Mouse (Mus musculus): ENCODE results near the gene Kdm6b. TPM values are rescaled to one million over a fixed set of nuclear protein-coding genes. Genes with fewer than 3 reads are reported as not detected.

Gene Kdm6b
- total and polyA plus RNA-seq, 2 experiments from 2014 or later = 10.5 to 20.5 TPM

- H3K4me3 ChIP-seq (ENCODE audit: low read length) = peak overlapping the region; percentile 79
- peaks cover 15% of the 10 kb centered on the region for H3K36me3 ChIP-seq (ENCODE audit: insufficient read depth, low read length)
- peak overlapping the region; percentile 98 for H3K4me2 ChIP-seq (ENCODE audit: low read depth, low read length)
- H3K4me1 ChIP-seq (ENCODE audit: insufficient read depth, low read length) = peaks cover 40% of the 10 kb centered on the region
- no peaks in the 10 kb centered on the region for H3K9me3 ChIP-seq (ENCODE audit: low read length)
- no peak for TF ChIP-seq CTCF (IDR thresholded peaks at IDR 0.05; ENCODE audit: low read depth)
- under 1% methylated on average over 26 of the region's 26 CpGs for WGBS
- peak overlapping the region; percentile 86 for H3K27ac ChIP-seq
- DNase-seq (ENCODE audit: low spot score) (peak; percentile 99), ATAC-seq (peak; percentile 67)
- no peaks in the 10 kb centered on the region for H3K27me3 ChIP-seq (ENCODE audit: insufficient read depth, low read length)
- peak overlapping the region; percentile 91 for H3K9ac ChIP-seq (replicated peaks; ENCODE audit: low read length)
Measured at GRCm38 (mm10) chr11:69411073-69411535, 2.4 kb downstream of the Kdm6b start.

- peak; percentile 3; the same call in 1 of the 2 replicates for ATAC-seq
- Histone ChIP-seq H3K4me1 (ENCODE audit: insufficient read depth, low read length) (peaks cover 40% of the 10 kb centered on the region), H3K36me3 (ENCODE audit: insufficient read depth, low read length) (peaks cover 22% of the 10 kb centered on the region), H3K4me3 (ENCODE audit: low read length) (peak overlapping the region; percentile 79), H3K9ac (replicated peaks; ENCODE audit: low read length) (peak overlapping the region; percentile 91), H3K4me2 (ENCODE audit: low read depth, low read length) (peak overlapping the region; percentile 98), H3K9me3 (ENCODE audit: low read length) (no peaks in the 10 kb centered on the region), H3K27me3 (ENCODE audit: insufficient read depth, low read length) (no peaks in the 10 kb centered on the region), H3K27ac (peak overlapping the region; percentile 86)
- peak; percentile 53 for DNase-seq (ENCODE audit: low spot score)
- WGBS = under 1% methylated on average over 41 of the region's 41 CpGs
- TF ChIP-seq CTCF (IDR thresholded peaks at IDR 0.05; ENCODE audit: low read depth) = no peak
Measured at GRCm38 (mm10) chr11:69410310-69411072, 3.0 kb downstream of the Kdm6b start.

- ATAC-seq = no peak
- no peak for DNase-seq (ENCODE audit: low spot score)
- no peaks in the 10 kb centered on the region for H3K27me3 ChIP-seq (ENCODE audit: insufficient read depth, low read length)
- H3K9ac ChIP-seq (replicated peaks; ENCODE audit: low read length) = peak overlapping the region; percentile 91
- peaks cover 39% of the 10 kb centered on the region for H3K4me1 ChIP-seq (ENCODE audit: insufficient read depth, low read length)
- WGBS = under 1% methylated on average over 18 of the region's 18 CpGs
- no peaks in the 10 kb centered on the region for H3K9me3 ChIP-seq (ENCODE audit: low read length)
- H3K27ac ChIP-seq = peak overlapping the region; percentile 86
- H3K36me3 ChIP-seq (ENCODE audit: insufficient read depth, low read length) = peaks cover 27% of the 10 kb centered on the region
- H3K4me2 ChIP-seq (ENCODE audit: low read depth, low read length) = peak overlapping the region; percentile 98
- peak overlapping the region; percentile 79 for H3K4me3 ChIP-seq (ENCODE audit: low read length)
- TF ChIP-seq CTCF (IDR thresholded peaks at IDR 0.05; ENCODE audit: low read depth) = no peak
Measured at GRCm38 (mm10) chr11:69410045-69410309, 3.5 kb downstream of the Kdm6b start.

- DNase-seq (ENCODE audit: low spot score) (peak; percentile 84), ATAC-seq (peak; percentile 45; the same call in 1 of the 2 replicates)
- under 1% methylated on average over 37 of the region's 46 CpGs for WGBS
- Histone ChIP-seq H3K9ac (replicated peaks; ENCODE audit: low read length) (peak overlapping the region; percentile 91), H3K9me3 (ENCODE audit: low read length) (no peaks in the 10 kb centered on the region), H3K4me2 (ENCODE audit: low read depth, low read length) (peak overlapping the region; percentile 98), H3K27me3 (ENCODE audit: insufficient read depth, low read length) (no peaks in the 10 kb centered on the region), H3K4me3 (ENCODE audit: low read length) (peak overlapping the region; percentile 79), H3K36me3 (ENCODE audit: insufficient read depth, low read length) (peaks cover 31% of the 10 kb centered on the region), H3K4me1 (ENCODE audit: insufficient read depth, low read length) (peaks cover 34% of the 10 kb centered on the region), H3K27ac (peak overlapping the region; percentile 86)
- TF ChIP-seq CTCF (IDR thresholded peaks at IDR 0.05; ENCODE audit: low read depth) = no peak
Measured at GRCm38 (mm10) chr11:69409378-69410044, 4.0 kb downstream of the Kdm6b start.

- H3K9ac ChIP-seq (replicated peaks; ENCODE audit: low read length) = peak overlapping the region; percentile 91
- peak; percentile 94 for DNase-seq (ENCODE audit: low spot score)
- peak overlapping the region; percentile 98 for H3K4me2 ChIP-seq (ENCODE audit: low read depth, low read length)
- peak; percentile 80 for ATAC-seq
- no peak; the same call in 1 of the 2 replicates for TF ChIP-seq CTCF (IDR thresholded peaks at IDR 0.05; ENCODE audit: low read depth)
- H3K4me3 ChIP-seq (ENCODE audit: low read length) = peak overlapping the region; percentile 79
- H3K4me1 ChIP-seq (ENCODE audit: insufficient read depth, low read length) = peaks cover 27% of the 10 kb centered on the region
- H3K27ac ChIP-seq = peak overlapping the region; percentile 86
- under 1% methylated on average over 33 of the region's 33 CpGs for whole genome bisulfite sequencing
- no peaks in the 10 kb centered on the region for H3K27me3 ChIP-seq (ENCODE audit: insufficient read depth, low read length)
- peaks cover 38% of the 10 kb centered on the region for H3K36me3 ChIP-seq (ENCODE audit: insufficient read depth, low read length)
- H3K9me3 ChIP-seq (ENCODE audit: low read length) = no peaks in the 10 kb centered on the region
Measured at GRCm38 (mm10) chr11:69408541-69409377, 4.7 kb downstream of the Kdm6b start.

- ATAC-seq (no peak), DNase-seq (ENCODE audit: low spot score) (no peak)
- Histone ChIP-seq H3K4me1 (ENCODE audit: insufficient read depth, low read length) (peaks cover 16% of the 10 kb centered on the region), H3K4me3 (ENCODE audit: low read length) (peak overlapping the region; percentile 79; the same call in 1 of the 2 replicates), H3K9me3 (ENCODE audit: low read length) (no peaks in the 10 kb centered on the region), H3K4me2 (ENCODE audit: low read depth, low read length) (peak overlapping the region; percentile 98; the same call in 1 of the 2 replicates), H3K9ac (replicated peaks; ENCODE audit: low read length) (0 out of 2 replicates have a peak overlapping the region, but pooled peaks have one; percentile 91), H3K36me3 (ENCODE audit: insufficient read depth, low read length) (peaks cover 46% of the 10 kb centered on the region), H3K27ac (peak overlapping the region; percentile 86; the same call in 1 of the 2 replicates), H3K27me3 (ENCODE audit: insufficient read depth, low read length) (no peaks in the 10 kb centered on the region)
- TF ChIP-seq CTCF (IDR thresholded peaks at IDR 0.05; ENCODE audit: low read depth) = no peak
- 83% methylated on average over 4 of the region's 4 CpGs for WGBS
Measured at GRCm38 (mm10) chr11:69407724-69408004, 5.8 kb downstream of the Kdm6b start.

Data from hindbrain, postnatal 0 days (tissue).